Mouse (Mus musculus): ENCODE measurements around the gene Nup107.
"Not testable (repeated sequence)": the region's sequence is repeated elsewhere in the genome, so short reads cannot be mapped to it uniquely, and the experiment has no call there.

The Nup107 gene

GRCm38 (mm10) chr10:117734104-117734852 lies 58.2 kb downstream of the Nup107 start:
- DNase-seq, result not testable (repeated sequence)

- DNase-seq, result not testable (repeated sequence)
These were observed 58.9 kb downstream of the Nup107 start for GRCm38 (mm10) chr10:117733626-117734025.

- DNase-seq, result no peak
These were observed 59.4 kb downstream of the Nup107 start for GRCm38 (mm10) chr10:117732962-117733592.

- DNase-seq, result no peak
These were observed 60.3 kb downstream of the Nup107 start for GRCm38 (mm10) chr10:117732184-117732583.

GRCm38 (mm10) chr10:117731244-117732101 lies 61.0 kb downstream of the Nup107 start:
- DNase-seq, result peak; percentile 32 to 43

- no peak for DNase-seq
These were observed 61.8 kb downstream of the Nup107 start for GRCm38 (mm10) chr10:117730637-117731203.

GRCm38 (mm10) chr10:117730140-117730539 lies 62.4 kb downstream of the Nup107 start:
- no peak for DNase-seq

- DNase-seq, result no peak
These were observed 63.2 kb downstream of the Nup107 start for GRCm38 (mm10) chr10:117729139-117729814.

GRCm38 (mm10) chr10:117728574-117728973 lies 63.9 kb downstream of the Nup107 start:
- DNase-seq, result no peak

- DNase-seq, result no peak
These were observed 64.9 kb downstream of the Nup107 start for GRCm38 (mm10) chr10:117727518-117728110.

GRCm38 (mm10) chr10:117726888-117727385 lies 65.6 kb downstream of the Nup107 start:
- DNase-seq, result no peak

- no peak for DNase-seq
These were observed 66.2 kb downstream of the Nup107 start for GRCm38 (mm10) chr10:117726350-117726749.

GRCm38 (mm10) chr10:117725671-117726070 lies 66.8 kb downstream of the Nup107 start:
- DNase-seq, result no peak

- DNase-seq, result no peak
These were observed 67.6 kb downstream of the Nup107 start for GRCm38 (mm10) chr10:117724804-117725361.

GRCm38 (mm10) chr10:117724136-117724718 lies 68.3 kb downstream of the Nup107 start:
- no peak for DNase-seq

- no peak for DNase-seq
These were observed 74.1 kb downstream of the Nup107 start for GRCm38 (mm10) chr10:117718161-117719119.

GRCm38 (mm10) chr10:117717583-117717982 lies 74.9 kb downstream of the Nup107 start:
- no peak for DNase-seq

- DNase-seq, result no peak
These were observed 75.8 kb downstream of the Nup107 start for GRCm38 (mm10) chr10:117716686-117717085.

- not testable (repeated sequence) for DNase-seq
These were observed 76.9 kb downstream of the Nup107 start for GRCm38 (mm10) chr10:117715654-117716053.
